Mouse (Mus musculus): ENCODE data around the gene Tshz2.
A peak's percentile ranks its signal among the peaks of the same experiment; 100 is the strongest.

The Tshz2 gene

GRCm38 (mm10) chr2:169633491-169634289 lies 877 bp downstream of the Tshz2 start:
- peak; percentile 41 for DNase-seq (ENCODE audit: low read depth, low spot score)

- DNase-seq (ENCODE audit: low read depth, low spot score) = peak; percentile 55
Observed at GRCm38 (mm10) chr2:169634619-169635382, 2.0 kb downstream of the Tshz2 start.

DNA sequence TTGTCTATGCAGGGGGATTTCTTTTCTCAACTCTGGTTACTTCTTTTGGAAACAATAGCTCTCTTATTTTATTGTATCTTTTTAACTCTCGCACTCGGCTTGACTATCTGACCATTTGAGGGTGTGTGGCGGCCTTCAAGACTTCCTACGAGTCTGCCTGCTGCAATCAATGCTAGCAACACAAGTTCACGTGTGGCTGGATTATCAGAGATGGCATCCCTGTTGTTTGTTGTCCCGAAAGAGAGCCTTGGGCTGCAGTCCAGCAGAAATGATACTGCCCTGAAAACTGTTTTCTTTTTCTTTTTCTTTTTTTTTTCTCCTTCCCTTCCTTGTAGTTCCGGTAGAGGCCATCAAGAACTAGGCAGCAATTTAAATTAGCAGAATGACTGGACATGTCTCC lies 2.6 kb downstream of the Tshz2 start:
- DNase-seq (ENCODE audit: low read depth, low spot score) = no peak

- no peak for DNase-seq (ENCODE audit: low read depth, low spot score)
Observed at GRCm38 (mm10) chr2:169636414-169636813, 3.6 kb downstream of the Tshz2 start.

DNA sequence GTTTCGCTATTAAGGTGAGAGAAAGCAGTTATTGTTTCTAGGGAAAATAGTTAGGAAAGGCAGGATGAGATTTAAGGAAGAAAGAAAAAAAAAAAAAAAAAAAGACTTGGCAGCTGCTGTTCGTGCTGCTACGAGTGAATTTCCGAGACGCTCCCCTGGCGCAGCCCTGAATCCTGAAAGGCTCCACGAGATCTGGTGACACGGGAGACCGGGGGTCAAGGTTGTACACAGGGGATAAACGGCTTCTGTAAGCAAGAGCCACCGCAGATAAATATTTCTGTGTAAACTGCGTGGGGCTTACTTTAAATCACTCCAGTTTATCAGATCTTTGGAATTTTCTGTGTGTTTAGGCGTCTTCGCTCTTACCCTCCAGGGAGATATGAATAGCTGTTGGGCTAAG lies 8.7 kb downstream of the Tshz2 start:
- DNase-seq (ENCODE audit: low read depth, low spot score) = no peak

DNA sequence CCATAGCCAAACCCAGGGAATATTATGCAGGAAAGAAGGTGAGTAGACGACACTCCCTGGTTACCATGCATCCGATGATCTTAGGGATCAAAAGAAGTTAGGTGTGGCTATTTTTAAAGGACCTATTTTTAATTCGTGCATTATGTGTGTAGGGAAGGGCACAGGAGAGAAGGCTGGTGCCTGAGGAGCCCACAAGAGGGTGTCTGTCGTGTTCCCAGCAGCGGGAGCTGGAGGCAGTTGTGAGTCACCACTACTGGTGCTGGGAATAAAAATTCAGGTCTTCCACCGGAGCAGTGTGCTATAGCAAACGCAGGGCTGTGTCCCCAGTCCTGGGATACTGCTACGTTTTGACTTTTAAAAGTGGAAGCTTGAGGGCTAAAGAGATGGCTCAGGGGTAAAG lies 9.6 kb downstream of the Tshz2 start:
- no peak for DNase-seq (ENCODE audit: low read depth, low spot score)

DNA sequence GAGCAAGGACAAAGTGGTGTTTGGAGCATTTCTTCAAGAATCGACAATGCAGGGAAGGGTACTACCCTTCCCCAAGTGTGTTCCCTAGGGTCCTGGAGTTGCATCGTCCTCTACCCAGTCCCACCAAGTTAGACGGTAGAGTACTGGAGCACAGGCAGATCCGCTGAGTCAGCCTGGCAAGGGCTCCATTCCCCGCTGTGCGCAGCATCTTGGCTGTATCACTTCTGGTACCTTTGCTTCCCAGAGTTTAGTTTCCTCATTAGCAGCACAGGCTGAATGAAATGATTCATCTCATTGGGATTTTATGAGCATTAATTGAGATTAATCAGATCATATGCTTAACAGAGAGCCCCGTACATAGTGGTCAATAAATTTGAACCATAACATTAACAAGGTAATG lies 14.3 kb downstream of the Tshz2 start:
- no peak for DNase-seq (ENCODE audit: low read depth, low spot score)

DNA sequence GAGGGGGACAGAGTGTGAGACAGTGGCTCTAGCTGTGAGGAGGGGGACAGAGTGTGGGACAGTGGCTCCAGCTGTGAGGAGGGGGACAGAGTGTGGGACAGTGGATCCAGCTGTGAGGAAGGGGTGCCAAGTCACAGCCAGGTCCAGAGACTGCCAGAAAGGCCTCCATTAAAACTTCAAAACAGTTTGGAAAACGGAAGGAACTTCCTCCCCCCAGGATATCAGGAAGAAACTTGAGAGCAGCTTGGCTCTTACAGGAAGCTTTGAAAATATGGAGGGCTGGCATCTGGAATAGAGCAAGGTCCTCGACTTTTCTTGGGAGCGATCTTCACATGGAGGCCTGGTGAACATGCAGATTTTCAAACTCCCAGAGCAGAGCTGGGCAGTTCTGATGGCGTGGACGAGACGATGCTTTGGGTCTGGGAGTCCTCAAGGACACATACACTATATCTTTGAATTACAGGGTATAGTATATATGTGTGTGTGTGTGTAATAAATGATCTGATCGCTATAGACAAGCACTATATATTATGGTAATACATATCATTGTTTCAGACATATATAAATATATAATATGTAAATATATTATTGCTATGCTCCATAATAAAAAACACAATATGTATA lies 16.6 kb downstream of the Tshz2 start:
- DNase-seq (ENCODE audit: low read depth, low spot score) = no peak

GRCm38 (mm10) chr2:169653282-169653681 lies 20.5 kb downstream of the Tshz2 start:
- no peak for DNase-seq (ENCODE audit: low read depth, low spot score)

- no peak for DNase-seq (ENCODE audit: low read depth, low spot score)
Observed at GRCm38 (mm10) chr2:169663792-169664191, 31.0 kb downstream of the Tshz2 start.

DNA sequence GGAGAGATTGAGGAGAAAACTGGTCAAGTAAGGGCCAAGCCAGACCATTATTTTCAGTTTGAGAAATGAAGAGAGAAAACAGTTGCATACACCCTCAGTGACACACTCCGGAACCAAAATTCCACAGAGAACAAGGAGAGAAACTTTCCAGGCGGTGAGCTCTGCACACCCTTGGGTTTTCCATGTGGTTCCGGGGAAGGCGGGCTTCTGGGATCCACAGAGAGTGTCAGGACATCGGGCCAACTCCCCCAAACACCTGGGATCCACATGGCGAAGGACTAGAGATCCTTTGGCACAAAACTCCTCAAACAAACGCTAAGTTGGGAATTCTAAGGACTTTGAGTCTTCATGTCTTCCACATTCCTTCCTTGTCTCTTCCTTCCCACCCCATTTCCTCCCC lies 38.5 kb downstream of the Tshz2 start:
- DNase-seq (ENCODE audit: low read depth, low spot score) = no peak

DNA sequence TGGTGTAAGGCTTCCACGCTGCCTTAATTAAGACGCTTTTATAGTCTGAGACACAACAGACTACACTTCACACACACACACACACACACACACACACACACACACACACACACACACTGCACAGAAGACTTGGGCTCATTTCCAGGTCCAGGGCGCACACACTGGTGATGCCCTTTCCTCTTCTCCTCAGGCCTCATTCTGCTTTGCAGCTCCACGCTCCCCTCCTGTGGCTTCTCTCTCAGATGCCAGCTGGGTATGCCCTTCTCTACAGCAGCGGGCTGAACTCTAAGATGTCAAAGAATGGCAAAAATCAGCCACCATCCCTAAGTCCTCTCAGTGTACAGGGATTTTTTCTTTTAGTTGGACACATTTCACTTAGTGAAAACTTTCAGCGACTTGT lies 41.0 kb downstream of the Tshz2 start:
- DNase-seq (ENCODE audit: low read depth, low spot score) = no peak

- DNase-seq (ENCODE audit: low read depth, low spot score) = no peak
Observed at GRCm38 (mm10) chr2:169674209-169674608, 41.4 kb downstream of the Tshz2 start.

DNA sequence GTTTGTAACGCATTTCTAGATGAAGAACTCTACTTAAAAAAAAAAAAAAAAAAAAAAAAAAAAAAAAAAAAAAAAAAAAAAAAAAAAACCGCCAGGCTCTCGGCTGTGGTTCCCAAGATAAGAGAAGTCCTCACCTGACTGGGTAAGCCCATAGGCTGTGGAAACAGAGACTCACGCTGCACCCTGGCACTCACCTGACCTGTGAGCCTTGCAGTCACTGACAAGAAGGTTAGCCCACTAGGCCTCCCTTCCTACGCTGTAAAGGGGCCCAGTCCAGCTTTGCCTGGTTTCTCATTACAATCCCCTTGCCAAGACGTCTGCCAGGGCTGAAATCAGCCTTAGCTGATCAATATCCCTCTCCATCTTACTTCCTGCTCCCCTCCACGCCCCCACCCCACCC lies 46.5 kb downstream of the Tshz2 start:
- peak; percentile 21 for DNase-seq (ENCODE audit: low read depth, low spot score)

- no peak for DNase-seq (ENCODE audit: low read depth, low spot score)
Observed at GRCm38 (mm10) chr2:169679951-169680350, 47.1 kb downstream of the Tshz2 start.

GRCm38 (mm10) chr2:169685260-169685659 lies 52.4 kb downstream of the Tshz2 start:
- no peak for DNase-seq (ENCODE audit: low read depth, low spot score)

GRCm38 (mm10) chr2:169685747-169686146 lies 52.9 kb downstream of the Tshz2 start:
- no peak for DNase-seq (ENCODE audit: low read depth, low spot score)

DNA sequence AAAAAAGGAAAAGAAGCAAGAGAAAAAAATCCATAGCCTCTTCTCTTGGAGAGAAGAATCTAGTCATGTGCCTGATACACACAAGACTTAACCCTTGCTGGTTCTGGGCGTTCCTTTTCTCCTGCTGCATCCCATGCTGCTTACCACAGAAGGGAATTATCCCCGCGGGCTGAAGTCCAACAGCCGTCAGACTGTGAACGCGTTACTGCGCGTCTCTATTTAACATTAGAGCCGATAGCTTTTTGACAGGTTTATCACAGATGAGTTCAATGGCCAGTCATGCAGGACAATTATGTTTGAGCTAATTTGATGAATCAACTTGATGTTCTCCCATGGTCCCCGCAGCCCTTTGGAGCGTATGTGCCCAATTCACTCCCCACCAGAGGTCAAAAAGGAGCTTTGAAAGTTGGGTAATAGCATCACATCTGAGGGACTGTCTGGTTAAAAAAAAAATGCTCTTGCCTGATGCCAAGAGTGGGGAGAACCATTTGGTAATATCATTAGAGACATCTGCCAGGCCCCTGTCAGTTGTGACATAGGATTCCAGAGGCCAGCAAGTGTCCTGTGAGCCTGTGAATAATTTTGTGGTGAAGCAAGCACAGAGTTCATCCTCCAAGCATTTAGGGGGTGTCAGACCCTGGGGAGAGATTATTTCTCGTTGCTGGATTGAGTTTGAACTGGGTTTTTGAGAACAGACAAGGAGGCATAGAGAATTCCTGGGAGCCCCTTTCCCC lies 54.1 kb downstream of the Tshz2 start:
- no peak for DNase-seq (ENCODE audit: low read depth, low spot score)

- no peak for DNase-seq (ENCODE audit: low read depth, low spot score)
Observed at GRCm38 (mm10) chr2:169690054-169690453, 57.2 kb downstream of the Tshz2 start.

GRCm38 (mm10) chr2:169694494-169694893 lies 61.7 kb downstream of the Tshz2 start:
- no peak for DNase-seq (ENCODE audit: low read depth, low spot score)

DNA sequence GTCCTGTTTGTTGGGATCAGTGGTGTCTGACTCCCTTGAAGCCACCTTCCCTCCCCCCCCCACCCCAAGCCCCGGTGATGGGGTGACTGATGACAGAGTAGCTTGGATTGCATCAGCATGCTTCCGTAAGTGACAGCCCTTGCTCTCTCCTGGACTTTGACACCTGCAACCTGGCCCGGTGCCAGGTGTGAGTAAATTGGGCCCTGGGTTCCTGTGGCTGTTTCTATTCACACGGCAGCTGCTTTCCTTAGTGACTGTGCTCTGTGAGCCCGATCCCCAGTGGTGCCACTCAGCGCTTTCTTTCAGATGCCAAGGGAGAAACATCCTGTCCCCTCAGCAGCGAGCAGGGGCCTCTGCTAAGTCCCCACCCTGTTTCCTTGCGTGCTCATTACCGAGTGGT lies 62.2 kb downstream of the Tshz2 start:
- DNase-seq (ENCODE audit: low read depth, low spot score) = peak; percentile 11

- no peak for DNase-seq (ENCODE audit: low read depth, low spot score)
Observed at GRCm38 (mm10) chr2:169699141-169699540, 66.3 kb downstream of the Tshz2 start.

Data from CD4-positive, CD25-positive, alpha-beta regulatory T cell, adult 2 months (primary cell).